Mouse (Mus musculus) CH12F3 (cell line): ENCODE measurements around the gene Mapk1ip1l.

Experiments
- in situ Hi-C: fragments of 300-500 bp; cut with MboI; formaldehyde crosslinking; loops from 2 replicates; pipeline ENCODE4 v1.14.3; 2020; ENCODE audit warnings: low sequenced_read_pairs

The Mapk1ip1l gene

DNA sequence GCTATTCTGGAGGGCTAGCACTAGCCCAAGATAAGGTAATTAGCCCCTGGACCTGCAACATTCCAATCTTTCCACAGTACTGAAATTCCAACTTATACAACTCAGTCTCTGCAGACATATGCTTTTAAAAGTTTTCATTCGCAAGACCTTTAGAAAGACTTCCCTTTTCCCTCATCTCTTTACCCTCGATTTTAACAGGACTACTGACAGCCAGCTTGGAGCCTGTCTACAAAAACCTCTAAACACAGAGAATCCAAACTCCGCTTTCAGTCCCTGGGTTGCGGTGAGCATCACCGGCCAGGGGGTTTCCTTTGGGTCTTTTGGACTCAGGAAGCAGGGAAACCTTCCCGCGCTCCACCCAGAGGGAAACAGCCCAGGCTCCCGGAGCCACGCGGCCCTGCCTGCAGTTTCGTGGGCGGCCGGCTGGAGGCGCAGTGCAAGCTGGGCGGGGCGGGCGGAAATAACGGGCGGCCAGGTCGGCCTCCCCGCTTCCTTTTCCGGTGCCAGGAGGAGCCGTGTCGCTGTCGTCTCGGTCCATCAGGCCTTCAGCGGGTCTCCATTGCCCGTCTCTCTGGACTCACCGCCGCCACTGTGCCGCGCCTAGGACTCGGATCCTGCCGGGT is at the start of gene Mapk1ip1l:
TSS of gene Mapk1ip1l (plus strand) at position 482 of the 623 bp plus-strand sequence.
- in situ Hi-C loops = no loop called here

DNA sequence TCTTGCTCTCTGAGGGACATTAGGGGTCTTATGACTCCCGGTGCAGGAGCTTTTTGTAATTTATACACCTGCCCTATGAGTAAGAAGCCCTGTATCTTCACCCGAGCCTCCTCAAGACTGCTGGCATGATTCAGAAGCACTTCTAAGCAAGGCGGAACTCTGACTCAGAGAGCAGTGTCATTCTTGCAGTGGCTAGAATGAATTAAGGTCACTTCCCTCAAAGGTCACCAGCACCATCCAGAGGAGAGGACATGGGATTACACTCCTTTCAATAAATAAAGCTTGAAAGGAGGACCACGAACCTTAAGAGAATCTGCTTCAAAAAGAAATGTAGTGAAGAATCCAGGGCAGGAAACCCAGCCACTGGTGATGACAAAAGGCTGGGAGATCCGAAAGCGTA is 48.2 kb upstream of the Mapk1ip1l start:
- in situ Hi-C loops = loop anchor here (10.0 kb wide), 1 partner anchor 155 kb away; no protein-coding TSS in a partner anchor

DNA sequence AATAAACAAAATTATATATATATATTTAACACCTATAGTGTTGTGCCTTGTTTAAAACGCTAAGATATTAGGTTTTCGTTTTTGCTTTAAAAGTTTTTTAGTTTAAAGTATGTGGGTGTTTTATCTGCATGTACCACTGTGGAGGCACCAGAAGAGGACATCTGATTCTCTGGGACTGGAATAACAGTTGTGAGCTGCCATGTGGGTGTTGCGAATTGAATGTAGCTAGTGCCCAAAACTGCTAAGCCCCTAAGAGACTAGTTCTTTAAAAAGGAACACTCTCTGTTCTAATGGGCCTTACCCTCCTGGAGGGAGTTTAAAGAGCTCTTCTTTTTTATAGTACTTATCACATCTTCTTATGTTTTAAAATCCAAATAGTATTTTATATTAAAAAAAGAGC is 33.2 kb upstream of the Mapk1ip1l start:
- in situ Hi-C loops = no loop called here

DNA sequence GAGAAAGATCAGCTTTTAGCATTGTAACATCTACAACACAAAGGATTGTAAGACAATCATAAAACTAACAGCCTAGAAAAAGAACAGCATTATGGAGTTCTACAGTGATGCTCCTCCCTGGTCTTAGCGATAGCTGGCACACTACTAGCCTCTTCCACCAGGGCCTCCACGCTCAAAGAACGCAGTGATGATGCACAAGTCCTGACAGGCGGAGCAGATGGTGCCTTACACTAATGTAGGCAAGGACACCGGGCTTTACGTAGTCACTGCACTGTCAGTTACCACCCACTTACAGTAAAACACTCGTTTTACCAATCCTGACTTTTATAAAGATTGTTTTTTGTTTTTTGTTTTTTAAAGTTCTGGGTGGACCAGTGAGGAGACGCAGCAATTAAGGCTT is 32.2 kb upstream of the Mapk1ip1l start:
- in situ Hi-C loops = no loop called here

DNA sequence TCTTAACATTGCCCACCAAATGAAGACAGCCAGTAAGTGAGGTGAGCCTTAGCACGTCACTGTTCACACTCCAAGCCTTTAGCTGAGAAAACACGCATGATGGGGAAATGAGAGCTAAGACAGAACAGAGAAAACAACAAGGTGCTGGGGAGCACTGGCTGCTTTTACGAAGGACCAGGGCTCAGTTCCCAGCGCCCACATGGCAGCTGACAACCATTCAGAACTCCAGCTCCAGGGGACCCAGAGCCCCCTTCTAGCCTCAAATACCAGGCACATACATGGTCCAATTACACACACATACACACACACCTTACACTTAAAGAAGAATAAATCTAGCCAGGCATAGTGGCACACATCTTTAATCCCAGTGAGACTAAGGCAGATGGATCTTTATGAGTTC is 29.0 kb upstream of the Mapk1ip1l start:
- in situ Hi-C loops = no loop called here

DNA sequence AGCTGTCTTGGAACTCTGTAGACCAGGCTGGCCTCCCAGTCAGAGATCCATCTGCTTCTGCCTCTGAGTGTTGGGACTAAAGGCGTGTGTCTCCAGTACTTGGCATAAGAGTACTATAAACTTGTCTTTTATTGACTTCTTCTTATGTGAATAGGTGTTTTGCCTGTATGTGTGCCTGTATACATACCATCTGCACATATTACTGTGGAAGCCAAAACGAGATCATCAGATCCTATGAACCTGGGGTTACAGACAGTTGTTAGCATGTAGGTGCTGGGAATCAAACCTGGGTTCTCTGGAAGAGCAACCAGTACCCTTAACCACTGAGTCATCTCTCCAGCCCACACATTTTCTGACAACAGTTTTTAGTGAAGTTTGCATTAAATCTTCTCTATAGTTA is 28.4 kb upstream of the Mapk1ip1l start:
- in situ Hi-C loops = no loop called here

DNA sequence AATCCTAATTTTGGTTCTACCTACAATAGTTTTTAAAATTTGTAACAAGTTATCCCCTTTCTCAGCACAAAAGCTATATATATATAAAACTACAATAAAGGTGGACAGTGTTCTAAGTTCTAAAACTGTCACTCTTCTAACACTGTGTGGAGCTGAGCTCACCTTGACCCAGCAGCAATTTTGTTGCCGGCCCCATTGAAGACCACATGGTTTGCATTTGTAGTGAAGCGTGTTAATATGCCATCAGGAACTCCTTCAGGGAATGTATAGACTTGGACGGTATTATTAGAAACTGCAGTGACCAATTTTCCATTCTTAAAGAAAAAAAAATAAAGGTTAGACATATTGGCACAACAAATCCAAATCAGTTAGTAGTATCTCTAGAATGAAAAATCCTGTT is 24.3 kb upstream of the Mapk1ip1l start:
- in situ Hi-C loops = no loop called here

DNA sequence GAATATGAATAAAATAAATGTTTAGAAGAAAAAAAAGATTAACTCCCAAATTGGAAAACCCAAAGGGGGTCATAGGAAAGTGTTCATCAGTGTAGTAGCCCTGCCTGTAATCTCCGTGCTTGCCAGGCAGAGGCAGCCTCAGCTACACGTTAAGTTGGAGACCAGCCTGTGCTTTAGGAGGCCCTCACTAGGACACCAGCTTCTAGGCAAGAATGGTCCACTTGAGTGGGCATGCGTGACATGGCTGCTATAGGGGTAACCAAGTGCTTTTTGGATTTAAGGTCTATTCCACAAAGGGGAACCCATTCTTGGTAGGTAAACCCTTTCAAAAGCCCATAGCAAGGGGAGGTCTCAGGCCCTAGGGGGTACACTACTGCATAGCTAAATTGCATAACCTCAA is 22.6 kb upstream of the Mapk1ip1l start:
- in situ Hi-C loops = no loop called here

DNA sequence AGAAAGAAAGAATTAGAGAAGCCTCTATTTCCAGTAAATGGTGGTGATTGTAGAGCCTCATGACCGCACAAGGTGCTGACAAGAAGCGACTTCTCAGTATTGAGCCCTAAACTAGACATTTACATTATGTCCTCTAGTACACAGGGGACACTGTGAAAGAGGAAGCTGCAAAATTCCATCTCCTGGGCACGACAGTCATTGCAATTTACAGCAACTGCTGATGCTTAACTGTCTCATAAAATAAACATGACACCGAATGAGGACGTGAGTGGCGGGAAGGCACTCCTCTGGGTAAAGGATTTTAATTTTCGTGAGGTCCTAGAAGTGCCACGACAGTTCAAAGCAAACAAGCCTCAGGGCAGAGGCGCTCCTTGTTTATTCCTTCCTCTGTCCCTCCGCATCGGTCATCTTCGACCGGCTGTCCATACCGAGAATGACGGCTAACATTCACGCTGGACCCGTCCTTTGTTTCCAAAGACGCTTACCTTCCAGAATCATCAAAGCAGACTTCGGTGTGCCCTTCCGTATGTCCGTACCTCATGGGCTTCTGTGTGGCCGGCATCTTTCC is 21.9 kb upstream of the Mapk1ip1l start:
- in situ Hi-C loops = no loop called here

DNA sequence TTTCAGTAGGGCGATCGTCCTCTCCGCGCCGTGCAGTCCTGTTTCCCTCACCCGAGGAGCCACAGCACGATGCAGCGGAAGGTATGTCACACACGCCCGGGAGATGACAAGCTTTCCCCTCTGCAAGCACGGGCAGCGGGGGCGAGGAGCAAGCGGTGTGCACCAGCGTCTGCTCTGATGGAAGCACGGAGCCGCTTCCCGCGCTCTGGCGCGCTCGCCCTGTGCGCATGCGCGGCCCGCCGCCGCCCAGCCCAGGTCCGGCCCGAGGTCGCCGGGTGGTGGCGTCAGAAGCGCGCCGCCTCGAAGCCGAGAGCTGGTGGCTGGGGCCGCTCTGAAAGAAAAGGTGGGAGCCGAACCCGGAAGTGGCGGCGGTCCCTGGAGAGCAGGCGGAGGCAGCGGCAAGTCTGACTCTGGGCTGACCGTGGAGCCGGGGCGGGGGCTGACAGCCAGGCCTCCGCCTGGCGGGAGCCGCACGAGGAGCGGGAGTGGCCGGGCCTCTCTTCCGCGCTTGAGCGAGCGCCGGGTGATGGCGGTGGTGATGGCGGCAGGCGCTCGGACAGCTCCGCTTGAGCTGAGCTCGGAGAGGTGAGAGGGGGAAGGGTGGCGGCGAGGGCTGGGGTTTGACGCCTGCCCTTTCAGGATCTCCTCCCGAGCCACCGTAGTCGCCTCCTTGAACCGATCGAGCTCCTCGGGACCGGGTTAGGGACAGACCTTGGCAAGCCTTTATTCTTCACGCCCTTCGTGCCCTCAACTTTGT is 21.3 kb upstream of the Mapk1ip1l start, which contains the start of the genes Wdhd1 and Socs4:
TSS of gene Wdhd1 (minus strand) at position 221 of the 757 bp plus-strand sequence.
TSS of gene Socs4 (plus strand) at position 295 of the 757 bp plus-strand sequence.
- in situ Hi-C loops = no loop called here

DNA sequence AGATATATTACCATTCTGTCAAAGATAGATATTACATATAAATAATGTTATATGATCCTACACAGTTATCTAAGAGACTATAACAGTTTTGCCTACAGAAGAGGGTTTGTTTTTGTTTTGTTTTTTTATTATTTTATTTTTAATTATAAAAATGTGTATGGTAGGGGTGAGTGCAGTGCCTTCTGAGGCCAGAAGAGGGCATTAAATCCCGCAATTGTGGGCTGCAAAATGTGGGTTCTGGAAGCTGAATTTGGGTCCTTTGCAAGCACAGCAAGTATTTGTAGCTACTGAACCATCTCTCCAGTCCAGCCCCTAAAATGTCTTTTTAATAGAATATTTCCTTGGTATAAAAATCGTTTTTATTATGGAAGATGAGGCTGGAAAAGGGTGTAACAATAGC is 19.0 kb upstream of the Mapk1ip1l start:
- in situ Hi-C loops = no loop called here

DNA sequence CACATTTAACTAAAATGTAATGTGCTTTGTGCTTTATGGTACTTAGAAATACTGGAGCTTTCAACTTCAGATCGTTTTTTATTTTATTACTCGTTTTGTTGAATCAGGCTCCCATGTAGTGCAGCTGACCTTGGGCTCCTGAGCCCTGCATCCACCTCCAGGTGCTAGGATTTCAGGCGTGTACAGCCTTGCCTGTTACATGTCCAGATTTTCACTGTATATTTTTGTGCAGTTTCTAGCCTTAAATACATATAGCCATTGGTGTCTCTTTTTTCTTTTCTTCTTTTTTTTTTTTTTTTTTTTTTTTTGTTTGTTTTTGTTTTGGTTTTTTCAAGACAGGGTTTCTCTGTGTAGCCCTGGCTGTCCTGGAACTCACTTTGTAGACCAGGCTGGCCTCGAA is 16.5 kb upstream of the Mapk1ip1l start:
- in situ Hi-C loops = no loop called here

DNA sequence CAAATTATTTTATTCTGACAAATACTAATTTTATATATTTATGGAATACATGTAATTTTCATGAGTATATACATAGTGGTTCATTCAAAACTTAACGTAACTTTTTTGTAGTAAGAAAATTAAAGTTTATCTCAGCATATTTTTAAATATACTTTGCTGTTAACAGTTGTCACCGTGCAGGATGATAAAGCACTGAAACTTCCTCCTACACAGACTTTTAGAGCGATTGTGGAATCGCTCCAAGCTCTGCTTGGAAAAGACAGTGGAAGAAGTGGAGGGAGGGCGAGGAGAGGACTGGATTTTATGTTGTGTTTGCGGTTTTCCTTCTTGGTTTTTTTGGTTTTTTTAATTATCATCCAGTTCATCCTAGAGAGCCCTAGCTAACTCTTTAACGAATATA is 14.5 kb upstream of the Mapk1ip1l start:
- in situ Hi-C loops = no loop called here

DNA sequence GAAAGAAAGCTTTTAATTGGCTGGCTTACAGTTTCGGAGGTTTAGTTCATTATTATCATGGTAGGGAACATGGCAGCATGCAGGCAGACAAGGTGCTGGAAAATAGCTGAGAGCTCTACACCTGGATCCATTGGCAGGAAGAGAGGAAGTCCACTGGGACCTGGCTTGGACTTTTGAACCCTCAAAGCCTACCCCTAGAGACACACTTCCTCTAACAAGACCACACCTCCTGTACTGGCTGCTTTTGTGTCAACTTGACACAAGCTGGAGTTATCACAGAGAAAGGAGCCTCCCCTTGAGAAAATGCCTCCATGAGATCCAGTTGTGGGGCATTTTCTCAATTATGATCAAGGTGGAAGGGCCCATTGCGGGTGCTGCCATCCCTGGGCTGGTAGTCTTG is 12.8 kb upstream of the Mapk1ip1l start:
- in situ Hi-C loops = no loop called here

DNA sequence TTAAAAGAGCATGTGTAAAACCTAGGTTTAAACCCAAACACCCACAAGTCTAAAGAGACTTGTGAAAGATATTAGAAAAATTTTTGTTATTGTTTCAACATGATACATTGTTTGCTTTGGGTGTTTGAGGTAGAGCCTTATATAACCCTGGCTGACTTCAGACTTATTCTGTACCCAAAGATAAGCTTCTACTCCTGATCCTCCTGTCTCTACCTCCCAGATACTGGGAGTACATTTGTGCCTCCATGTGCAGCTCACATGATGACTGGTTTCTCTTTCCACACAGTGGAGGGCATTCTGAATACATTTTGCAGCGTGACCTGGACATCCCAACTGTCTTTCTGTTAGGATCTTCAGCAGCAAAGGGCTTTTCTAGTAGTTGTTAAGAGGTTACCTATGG is 11.9 kb upstream of the Mapk1ip1l start:
- in situ Hi-C loops = no loop called here

DNA sequence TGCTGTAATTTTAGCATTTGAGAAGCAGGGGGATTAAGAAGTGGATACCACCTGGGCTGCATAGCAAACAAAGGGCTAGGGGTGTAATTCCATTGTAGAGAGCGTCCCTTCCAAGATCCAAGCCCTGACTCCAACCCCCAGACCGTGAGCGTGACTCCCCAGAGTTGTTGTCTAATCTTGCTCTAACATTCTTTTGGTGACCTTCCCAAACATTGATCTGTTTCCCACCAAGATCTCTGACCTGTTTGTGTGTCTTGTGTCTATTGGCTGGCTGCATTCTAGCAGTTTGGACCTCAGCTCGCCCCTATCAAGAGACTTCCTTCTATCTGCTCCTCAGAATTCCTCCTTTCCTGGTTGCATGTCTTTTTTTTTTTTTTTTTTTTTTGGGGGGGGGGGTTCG is 11.0 kb upstream of the Mapk1ip1l start:
- in situ Hi-C loops = no loop called here

DNA sequence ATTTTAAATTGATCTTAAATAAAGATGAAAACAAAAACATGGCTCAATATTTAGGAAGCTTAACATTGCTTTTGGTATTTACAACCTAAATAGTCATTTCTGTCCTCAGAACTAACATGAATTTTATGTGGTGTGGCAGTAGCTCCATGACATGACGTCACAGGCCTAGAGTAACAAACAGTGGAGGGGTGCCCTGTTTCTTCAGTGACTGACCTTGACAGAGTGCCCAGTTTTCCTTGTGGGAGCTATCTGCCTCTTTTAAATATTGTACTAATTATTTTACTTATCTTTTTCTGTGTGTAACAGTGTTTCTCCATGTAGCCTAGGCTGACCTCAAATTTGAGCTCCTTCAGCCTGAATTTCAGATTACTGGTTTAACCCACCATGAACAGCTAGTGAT is 6.3 kb upstream of the Mapk1ip1l start:
- in situ Hi-C loops = no loop called here

DNA sequence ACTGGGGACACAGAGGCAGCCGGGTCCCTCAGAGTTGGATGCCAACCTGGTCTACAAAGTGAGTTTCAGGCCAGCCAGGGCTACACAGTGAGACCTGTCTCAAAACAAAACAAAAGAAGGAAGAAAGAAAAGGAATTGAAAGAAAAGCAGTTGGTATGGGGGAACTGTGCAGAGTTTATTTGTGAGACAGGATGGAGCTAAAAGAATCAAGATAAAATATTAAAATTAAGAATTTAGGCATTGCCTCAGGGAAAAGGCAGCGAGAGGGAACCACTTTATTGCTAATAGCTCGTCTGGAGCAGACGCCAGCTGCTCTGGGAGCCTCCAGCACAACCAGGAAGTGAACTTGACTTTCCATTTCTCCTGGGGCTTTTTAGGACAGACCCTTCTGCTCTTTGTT is 3.9 kb upstream of the Mapk1ip1l start:
- in situ Hi-C loops = no loop called here

DNA sequence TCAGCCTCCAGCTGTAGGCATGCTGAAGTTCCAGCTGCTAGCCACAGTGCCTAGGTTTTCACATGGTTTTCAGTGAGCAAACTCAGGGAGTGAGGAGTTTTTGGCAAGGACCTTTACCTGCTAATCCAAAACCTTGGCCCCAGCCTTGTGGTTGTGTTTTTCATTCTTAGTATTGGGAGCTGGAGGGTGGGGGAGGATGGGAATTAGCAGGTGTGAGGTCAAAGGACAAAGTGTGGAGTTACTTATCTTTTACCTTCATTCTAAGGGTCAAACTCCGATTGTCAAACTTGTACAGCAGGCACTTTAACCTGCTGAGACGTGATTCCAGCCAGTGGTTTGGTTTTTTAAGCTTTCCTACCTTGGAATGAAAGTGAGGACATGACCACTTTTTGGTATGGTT is 1.8 kb upstream of the Mapk1ip1l start:
- in situ Hi-C loops = no loop called here

DNA sequence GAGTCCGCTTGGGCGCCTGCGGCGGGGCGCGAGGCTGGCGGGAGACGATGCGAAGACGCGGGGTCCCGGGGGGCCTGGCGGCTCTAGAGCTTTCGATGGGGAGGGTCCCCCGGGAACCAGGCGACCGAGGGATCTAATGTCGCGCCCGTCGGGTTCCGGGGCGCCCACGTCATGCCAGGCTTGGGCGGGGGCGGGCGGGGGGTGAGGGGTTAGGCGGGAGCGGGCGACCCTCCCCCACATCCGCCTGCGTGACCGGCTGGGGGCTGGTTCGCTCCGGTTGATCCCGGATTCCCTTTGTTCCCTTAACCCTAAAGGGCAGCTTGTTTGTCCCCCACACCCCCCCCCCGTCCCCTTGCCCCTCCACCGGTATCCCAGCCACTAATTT is 334 bp downstream of the Mapk1ip1l start:
- in situ Hi-C loops = no loop called here

DNA sequence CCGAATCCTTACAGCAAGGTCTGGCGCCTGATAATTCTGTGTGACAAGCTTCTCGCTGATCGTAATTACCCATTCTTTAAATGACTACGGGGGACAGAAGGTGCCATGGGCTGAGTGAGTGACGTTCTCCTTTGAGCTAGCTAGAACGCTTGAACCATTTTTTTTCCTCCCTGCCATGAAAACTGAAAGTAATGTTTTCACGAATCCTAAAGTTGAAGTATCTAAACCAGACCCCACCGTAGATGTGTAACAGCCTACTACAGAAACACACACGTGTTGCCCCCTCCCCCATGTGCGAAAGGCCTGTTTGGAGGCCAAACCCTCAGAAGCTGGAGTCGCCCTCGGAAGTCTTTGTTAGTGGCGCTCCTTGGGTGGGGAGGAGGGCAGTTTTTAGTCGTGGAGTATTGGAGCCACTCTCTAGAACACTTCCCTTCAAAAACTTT is 774 bp downstream of the Mapk1ip1l start:
- in situ Hi-C loops = no loop called here
